Mouse (Mus musculus) forebrain, embryonic 11.5 days (tissue): ENCODE results near the gene Dmd. TPM values are rescaled to one million over a fixed set of nuclear protein-coding genes. Genes with fewer than 3 reads are reported as not detected.

Source experiments
- ATAC-seq: fragments of 200-750 bp; cut with Nextera tagmentation; replicated peaks from 2 replicates; pipeline ENCODE4 v1.8.0; 2017; ENCODE audit warnings: moderate TSS enrichment; ENCODE audit not compliant: low FRiP score
- DNase-seq: peaks from one replicate; pipeline ENCODE4 v3.0.0-alpha.2; 2017; ENCODE audit warnings: low spot score
- H3K27ac ChIP-seq: fragments of 300-500 bp; sonication (generic); 2 replicates; pipeline ENCODE4 v1.5.1; 2014; ENCODE audit warnings: low read depth, low read length
- H3K27me3 ChIP-seq: fragments of 300-500 bp; sonication (generic); 2 replicates; pipeline ENCODE4 v1.6.1; 2014; ENCODE audit warnings: mild to moderate bottlenecking, low read length, mixed read lengths; ENCODE audit not compliant: control insufficient read depth, insufficient read depth
- H3K36me3 ChIP-seq: fragments of 300-500 bp; sonication (generic); 2 replicates; pipeline ENCODE4 v1.6.1; 2014; ENCODE audit warnings: mild to moderate bottlenecking, low read length, moderate library complexity, mixed read lengths; ENCODE audit not compliant: control insufficient read depth, insufficient read depth
- H3K4me1 ChIP-seq: fragments of 300-500 bp; sonication (generic); replicated peaks from 2 replicates; pipeline ENCODE4 v1.6.1; 2014; ENCODE audit warnings: low read length, mixed read lengths; ENCODE audit not compliant: control insufficient read depth, insufficient read depth
- H3K4me2 ChIP-seq: fragments of 300-500 bp; sonication (generic); 2 replicates; pipeline ENCODE4 v1.6.1; 2014; ENCODE audit warnings: low read depth, mild to moderate bottlenecking, low read length, moderate library complexity, mixed read lengths; ENCODE audit not compliant: severe bottlenecking
- H3K4me3 ChIP-seq: fragments of 300-500 bp; sonication (generic); 2 replicates; pipeline ENCODE4 v1.5.1; 2014; ENCODE audit warnings: low read depth, low read length
- H3K9ac ChIP-seq: fragments of 300-500 bp; sonication (generic); 2 replicates; pipeline ENCODE4 v1.6.1; 2014; ENCODE audit warnings: low read length
- H3K9me3 ChIP-seq: fragments of 300-500 bp; sonication (generic); 2 replicates; pipeline ENCODE4 v1.6.1; 2016; ENCODE audit warnings: low read length, mixed read lengths; ENCODE audit not compliant: control insufficient read depth
- WGBS: fragments of 180-500 bp; shearing (Covaris S2); extraction: QIAGEN DNeasy Blood & Tissue Kit; methylation state at CpG from one replicate; pipeline ENCODE4 v1.1.7; 2014; 5-methylcytosine and 5-hydroxymethylcytosine counted together
- polyA plus RNA-seq: library from polyadenylated mRNA; unstranded; fragments of >200 nt; fragmentation: Nextera tagmentation; extraction: Ambion mirVana; gene quantifications from 2 replicates; pipeline ENCODE4 v1.2.1, GENCODE M21; 2014

Gene Dmd
- polyA plus RNA-seq, 1 experiment from 2014 or later, result 21.5 TPM

- no peak overlapping the region for H3K9ac ChIP-seq
- no peak overlapping the region for H3K27ac ChIP-seq
- no peaks in the 10 kb centered on the region for H3K4me1 ChIP-seq
- H3K27me3 ChIP-seq, result peaks cover 2% of the 10 kb centered on the region; the same call in 1 of the 2 replicates
- no peak overlapping the region for H3K4me3 ChIP-seq
- no peak overlapping the region for H3K4me2 ChIP-seq
- no peaks in the 10 kb centered on the region for H3K36me3 ChIP-seq
- no peak for ATAC-seq
- DNase-seq, result no peak
- no peaks in the 10 kb centered on the region for H3K9me3 ChIP-seq
- WGBS, result 39% methylated on average over 7 of the region's 7 CpGs
Observed at GRCm38 (mm10) chrX:85089506-85089905, 2140.8 kb downstream of the Dmd start.

- H3K36me3 ChIP-seq, result no peaks in the 10 kb centered on the region
- ATAC-seq (no peak), DNase-seq (no peak)
- no peaks in the 10 kb centered on the region for H3K9me3 ChIP-seq
- H3K4me1 ChIP-seq, result no peaks in the 10 kb centered on the region
- no peak overlapping the region for H3K9ac ChIP-seq
- H3K4me3 ChIP-seq, result no peak overlapping the region
- H3K27ac ChIP-seq, result no peak overlapping the region
- no peak overlapping the region for H3K4me2 ChIP-seq
- H3K27me3 ChIP-seq, result no peaks in the 10 kb centered on the region
Observed at GRCm38 (mm10) chrX:85093354-85093753, 2144.7 kb downstream of the Dmd start.

GRCm38 (mm10) chrX:85098691-85099090 lies 2150.0 kb downstream of the Dmd start:
- no peaks in the 10 kb centered on the region for H3K9me3 ChIP-seq
- ATAC-seq, result no peak
- H3K4me2 ChIP-seq, result no peak overlapping the region
- H3K27me3 ChIP-seq, result no peaks in the 10 kb centered on the region; the same call in 1 of the 2 replicates
- H3K4me3 ChIP-seq, result no peak overlapping the region
- DNase-seq, result no peak
- H3K27ac ChIP-seq, result no peak overlapping the region
- H3K9ac ChIP-seq, result no peak overlapping the region
- H3K4me1 ChIP-seq, result no peaks in the 10 kb centered on the region
- H3K36me3 ChIP-seq, result no peaks in the 10 kb centered on the region

DNA sequence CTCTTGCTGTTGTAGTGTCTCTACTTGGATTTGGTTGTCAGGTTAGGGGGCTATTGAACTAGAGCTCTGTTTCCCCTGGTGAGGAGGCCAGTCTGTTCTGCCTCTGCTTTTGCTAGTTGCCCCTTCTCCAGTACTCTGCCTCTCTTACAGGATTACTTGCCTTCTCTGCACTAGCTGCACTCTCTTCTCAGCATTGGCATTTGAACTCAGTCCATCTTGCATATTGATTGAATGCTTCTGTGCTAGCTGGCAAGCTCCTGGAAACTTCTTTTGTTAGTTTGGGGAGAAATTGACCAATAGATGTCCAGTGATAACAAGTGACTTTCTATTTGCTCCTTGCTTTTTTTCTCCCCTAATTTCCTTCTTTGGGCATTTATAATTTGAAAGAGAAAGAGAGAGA lies 2163.7 kb downstream of the Dmd start:
- Histone ChIP-seq H3K36me3 (no peaks in the 10 kb centered on the region), H3K27ac (no peak overlapping the region), H3K9ac (no peak overlapping the region), H3K4me2 (no peak overlapping the region), H3K4me3 (no peak overlapping the region), H3K27me3 (no peaks in the 10 kb centered on the region; the same call in 1 of the 2 replicates), H3K4me1 (no peaks in the 10 kb centered on the region), H3K9me3 (no peaks in the 10 kb centered on the region)
- ATAC-seq (no peak), DNase-seq (no peak)

- no peak overlapping the region for H3K4me2 ChIP-seq
- no peaks in the 10 kb centered on the region for H3K9me3 ChIP-seq
- H3K9ac ChIP-seq, result no peak overlapping the region
- H3K27ac ChIP-seq, result no peak overlapping the region
- WGBS, result 89% methylated on average over 3 of the region's 3 CpGs
- H3K36me3 ChIP-seq, result no peaks in the 10 kb centered on the region
- DNase-seq (no peak), ATAC-seq (no peak)
- no peaks in the 10 kb centered on the region for H3K27me3 ChIP-seq
- H3K4me1 ChIP-seq, result no peaks in the 10 kb centered on the region
- H3K4me3 ChIP-seq, result no peak overlapping the region
Observed at GRCm38 (mm10) chrX:85132706-85133105, 2184.0 kb downstream of the Dmd start.

DNA sequence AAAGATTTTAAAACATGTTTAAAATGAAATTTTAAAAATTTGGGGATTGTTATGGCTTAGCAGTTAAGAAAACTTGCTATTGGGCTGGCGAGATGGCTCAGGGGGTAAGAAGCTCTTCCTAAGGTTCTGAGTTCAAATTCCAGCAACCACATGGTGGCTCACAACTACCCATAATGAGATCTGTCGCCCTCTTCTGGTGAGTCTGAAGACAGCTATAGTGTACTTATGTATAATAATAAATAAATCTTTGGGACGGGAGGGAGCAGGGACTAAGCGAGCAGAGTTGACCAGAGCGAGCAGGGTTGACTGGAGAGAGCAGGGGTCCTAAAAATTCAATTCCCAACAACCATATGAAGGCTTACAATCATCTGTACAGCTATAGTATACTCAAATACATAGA lies 2188.6 kb downstream of the Dmd start:
- WGBS, result 81% methylated on average over 5 of the region's 5 CpGs
- no peak overlapping the region for H3K4me3 ChIP-seq

GRCm38 (mm10) chrX:85171264-85171663 lies 2222.6 kb downstream of the Dmd start:
- no peak overlapping the region for H3K27ac ChIP-seq
- H3K4me1 ChIP-seq, result no peaks in the 10 kb centered on the region
- no peaks in the 10 kb centered on the region for H3K36me3 ChIP-seq
- H3K27me3 ChIP-seq, result no peaks in the 10 kb centered on the region
- H3K9me3 ChIP-seq, result no peaks in the 10 kb centered on the region
- H3K9ac ChIP-seq, result no peak overlapping the region
- ATAC-seq, result no peak
- H3K4me3 ChIP-seq, result no peak overlapping the region
- WGBS, result 73% methylated on average over 2 of the region's 2 CpGs
- DNase-seq, result no peak
- H3K4me2 ChIP-seq, result no peak overlapping the region

More for the DNA sequence above, 2188.6 kb downstream of the Dmd start:
- Histone ChIP-seq H3K9me3 (no peaks in the 10 kb centered on the region), H3K36me3 (no peaks in the 10 kb centered on the region), H3K4me2 (no peak overlapping the region), H3K4me1 (no peaks in the 10 kb centered on the region), H3K9ac (no peak overlapping the region), H3K27me3 (no peaks in the 10 kb centered on the region), H3K27ac (no peak overlapping the region)
- no peak for DNase-seq
- no peak for ATAC-seq

DNA sequence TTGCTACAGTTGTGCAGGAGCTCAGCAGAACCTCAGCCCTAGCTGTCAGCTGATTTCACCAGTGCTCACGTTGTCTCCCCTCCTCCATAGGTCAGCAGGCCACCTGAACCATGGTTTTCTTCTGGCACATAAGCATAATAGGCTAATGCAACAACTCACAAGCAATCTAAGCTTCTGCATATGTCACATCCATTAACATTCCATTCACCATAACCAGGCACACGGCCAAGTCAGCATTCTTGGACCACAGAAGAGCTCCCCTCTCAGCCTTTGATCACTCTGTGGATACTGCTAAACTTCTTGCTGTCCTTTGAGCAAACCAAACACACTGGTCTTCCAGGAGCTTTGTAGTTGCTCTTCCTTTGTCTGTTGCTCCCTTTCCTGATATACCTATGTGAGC lies 2238.9 kb downstream of the Dmd start:
- Histone ChIP-seq H3K4me3 (no peak overlapping the region), H3K27me3 (no peaks in the 10 kb centered on the region), H3K36me3 (no peaks in the 10 kb centered on the region), H3K4me2 (no peak overlapping the region), H3K9ac (no peak overlapping the region), H3K4me1 (no peaks in the 10 kb centered on the region), H3K27ac (no peak overlapping the region), H3K9me3 (no peaks in the 10 kb centered on the region)
- WGBS, result 78% methylated on average over 2 of the region's 2 CpGs
- DNase-seq, result no peak
- no peak for ATAC-seq

DNA sequence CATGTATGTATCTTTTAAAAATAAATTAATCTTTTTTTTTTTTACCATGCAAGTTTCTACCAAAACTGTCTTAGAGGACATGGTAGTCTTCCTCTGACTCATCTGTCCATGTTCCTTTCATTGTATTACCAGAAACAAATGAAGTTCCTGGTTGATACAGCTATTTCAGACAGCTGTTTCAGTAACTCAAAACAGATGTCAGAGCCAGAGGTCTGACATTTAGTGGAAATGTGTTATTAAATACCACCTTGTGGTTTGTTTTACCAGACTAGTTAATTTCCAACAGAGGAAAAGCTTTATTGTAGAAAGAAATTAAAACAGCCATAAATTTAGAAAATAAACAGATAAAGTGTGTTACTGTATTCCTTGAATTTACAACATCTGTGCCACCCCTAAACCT lies 2245.2 kb downstream of the Dmd start:
- no peaks in the 10 kb centered on the region for H3K36me3 ChIP-seq
- no peaks in the 10 kb centered on the region for H3K27me3 ChIP-seq
- H3K4me1 ChIP-seq, result no peaks in the 10 kb centered on the region
- no peak overlapping the region for H3K9ac ChIP-seq
- H3K9me3 ChIP-seq, result no peaks in the 10 kb centered on the region
- ATAC-seq (no peak), DNase-seq (no peak)
- no peak overlapping the region for H3K4me3 ChIP-seq
- H3K4me2 ChIP-seq, result no peak overlapping the region
- no peak overlapping the region for H3K27ac ChIP-seq
